Mouse (Mus musculus) mature B cell (primary cell): Measurements from ENCODE around the gene Ppp1r16b.

Experiments
- in situ Hi-C: fragments of 300-500 bp; cut with MboI; formaldehyde crosslinking; loops from 2 replicates; pipeline ENCODE4 v1.14.3; 2019

The Ppp1r16b gene

DNA sequence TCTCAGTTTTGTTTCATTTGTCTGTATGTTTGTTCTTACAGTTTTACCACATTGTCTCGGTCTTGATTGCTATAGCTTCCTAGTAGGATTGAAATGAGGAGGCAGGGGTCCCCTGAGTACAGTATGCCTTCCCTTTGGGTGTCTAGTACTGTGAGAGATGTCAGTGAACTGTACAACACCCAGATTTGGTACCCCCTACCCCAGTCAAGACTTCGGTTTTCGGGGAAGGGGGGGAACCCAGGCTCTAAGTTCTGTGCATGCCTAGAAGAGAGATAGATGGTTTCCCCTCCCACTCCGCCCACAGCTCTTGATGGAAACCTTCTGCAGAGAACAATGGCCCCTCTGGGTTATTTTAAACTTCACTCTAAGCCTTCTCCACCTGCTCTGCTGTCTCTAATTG, at the start of gene Ppp1r16b:
Gene Ppp1r16b (plus strand): TSS at position 301 of the 400 bp plus-strand sequence.
- in situ Hi-C loops = loop anchor here (5.0 kb wide), 1 partner anchor 67 kb away; no protein-coding TSS in a partner anchor

DNA sequence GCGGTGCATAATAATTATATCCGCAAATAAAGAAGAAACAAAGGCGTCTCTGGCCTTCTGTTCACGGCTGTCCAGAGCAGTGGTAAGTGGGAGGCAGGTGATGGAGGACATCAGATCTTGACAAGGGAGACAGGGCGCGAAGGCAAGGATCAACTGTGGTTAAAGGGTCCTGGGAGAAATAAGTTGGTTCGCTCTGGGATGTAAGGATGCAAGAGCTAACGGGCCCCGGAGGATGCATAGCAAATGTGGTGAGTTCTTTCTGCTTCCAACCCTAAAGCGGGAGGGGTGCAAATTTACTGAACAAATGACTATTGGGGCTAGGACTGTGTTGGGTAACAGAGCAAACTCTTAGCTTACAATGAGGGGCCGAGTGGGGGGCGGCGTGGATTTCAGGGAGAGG, 49.5 kb upstream of the Ppp1r16b start:
- in situ Hi-C loops = no loop called here

DNA sequence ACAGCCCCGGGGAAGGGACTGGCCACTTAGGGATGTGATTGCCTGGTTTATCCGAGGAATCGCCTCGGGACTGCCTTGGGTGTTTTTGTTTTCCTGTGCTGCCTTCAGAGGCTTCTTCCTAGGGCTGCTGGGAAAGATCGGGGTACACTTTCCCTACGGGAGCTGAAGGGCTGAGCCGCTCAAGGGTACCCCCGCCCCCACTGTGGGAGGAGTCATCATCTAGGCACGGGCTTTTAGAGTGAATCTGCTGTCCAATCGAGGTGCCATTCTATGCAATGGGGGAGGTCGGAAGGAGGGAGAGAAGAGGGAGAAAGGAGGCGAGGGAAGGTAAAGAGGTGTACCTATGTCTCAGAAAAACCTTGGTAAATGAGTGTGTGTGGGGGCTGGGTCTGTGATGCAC, 48.9 kb upstream of the Ppp1r16b start:
- in situ Hi-C loops = no loop called here

DNA sequence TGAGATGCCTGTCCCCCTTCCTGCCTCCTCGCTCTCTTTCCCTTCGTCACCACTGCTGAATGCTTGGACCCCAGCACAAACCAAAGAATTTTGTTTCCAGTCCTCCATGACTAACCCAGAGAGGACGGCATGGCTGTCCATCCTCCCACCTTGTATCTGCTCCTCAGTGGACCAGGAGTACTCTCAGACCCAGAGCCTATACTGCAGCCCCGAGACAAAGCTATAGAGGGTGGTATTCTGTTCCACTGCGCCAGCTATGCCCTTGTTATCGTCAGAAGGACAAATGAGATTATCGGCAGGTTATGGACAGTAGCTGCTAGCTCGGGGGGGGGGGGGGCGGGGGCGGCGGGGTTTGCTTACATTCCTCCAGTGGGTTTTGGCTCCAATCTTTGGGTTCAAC, 48.4 kb upstream of the Ppp1r16b start:
- in situ Hi-C loops = no loop called here

DNA sequence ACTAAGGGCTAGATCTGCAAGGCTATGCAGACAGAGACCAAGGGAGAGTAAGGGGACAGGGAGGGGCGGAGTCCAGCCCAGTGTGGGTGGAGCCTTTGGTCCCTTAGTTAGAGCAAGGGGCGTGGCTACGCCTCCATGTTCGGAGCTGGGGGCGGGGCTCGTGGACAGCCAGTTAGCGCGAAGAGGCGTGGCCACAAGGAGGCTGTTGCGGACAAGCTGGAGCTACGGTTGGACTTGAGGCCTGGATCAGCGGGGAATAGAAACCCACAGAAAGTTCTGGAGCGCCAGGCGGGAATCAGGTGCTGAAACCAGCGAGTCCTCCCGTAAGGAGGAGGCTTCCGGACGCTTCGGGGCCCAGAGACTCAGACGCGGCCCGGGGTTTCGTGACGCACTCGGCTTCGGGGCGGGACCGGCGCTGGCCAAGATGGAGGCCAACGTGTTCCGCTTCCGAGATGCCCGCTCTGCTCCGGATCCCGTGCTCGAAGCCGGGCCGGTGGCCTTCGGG, 40.4 kb upstream of the Ppp1r16b start, which contains the start of gene Actr5:
Gene Actr5 (plus strand): TSS at position 171 of the 505 bp plus-strand sequence.
- in situ Hi-C loops = no loop called here

DNA sequence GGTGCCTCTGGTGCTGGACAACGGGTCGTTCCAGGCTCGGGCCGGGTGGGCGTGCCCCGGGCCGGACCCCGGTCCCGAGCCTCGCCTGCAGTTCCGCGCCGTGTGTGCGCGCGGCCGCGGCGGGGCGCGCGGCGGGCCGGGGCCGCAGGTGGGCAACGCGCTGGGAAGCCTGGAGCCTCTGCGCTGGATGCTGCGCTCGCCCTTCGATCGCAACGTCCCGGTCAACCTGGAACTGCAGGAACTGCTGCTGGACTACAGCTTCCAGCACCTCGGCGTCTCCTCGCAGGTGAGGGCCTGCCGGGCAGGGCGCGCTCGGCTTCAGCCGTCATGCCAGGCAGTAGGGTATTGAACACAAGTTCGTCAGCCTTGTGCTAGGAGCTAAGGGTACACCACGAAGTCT, 40.0 kb upstream of the Ppp1r16b start:
- in situ Hi-C loops = no loop called here

DNA sequence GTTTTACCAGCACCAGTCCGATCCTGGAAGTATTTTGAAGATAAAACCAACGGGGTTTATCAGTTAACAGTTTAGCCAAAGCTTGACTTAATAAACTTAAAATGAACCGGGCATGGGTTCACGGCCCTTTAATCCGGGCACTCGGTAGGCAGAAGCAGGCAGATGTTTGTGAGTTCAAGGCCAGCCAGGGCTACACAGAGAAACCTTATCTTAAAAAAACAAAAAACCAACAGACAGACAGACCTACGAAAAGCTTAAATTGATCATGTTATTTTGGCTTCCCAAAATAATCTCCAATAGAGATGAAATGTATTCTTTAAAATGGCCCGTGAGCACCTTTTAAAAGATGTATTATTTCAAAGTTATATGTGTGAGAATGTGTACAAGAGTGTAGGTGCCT, 39.5 kb upstream of the Ppp1r16b start:
- in situ Hi-C loops = no loop called here

DNA sequence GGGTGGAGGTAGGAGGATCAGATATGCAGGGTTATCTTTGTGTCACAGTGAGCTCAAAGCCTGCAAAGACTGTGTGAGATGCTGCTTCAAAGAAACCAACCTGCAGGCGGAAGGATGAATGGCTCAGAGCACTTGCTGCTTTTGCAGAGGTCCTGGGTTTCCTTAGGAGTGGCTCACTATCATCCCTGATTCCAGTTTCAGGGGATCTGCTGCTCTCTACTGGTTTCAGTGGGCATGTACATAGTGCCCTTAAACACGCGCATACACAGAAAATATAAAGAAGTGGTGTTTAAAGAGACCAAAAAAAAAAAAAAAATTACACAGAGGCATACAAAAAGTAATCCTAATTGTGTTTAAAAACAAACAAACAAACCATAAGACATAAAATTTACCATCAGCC, 36.3 kb upstream of the Ppp1r16b start:
- in situ Hi-C loops = no loop called here

DNA sequence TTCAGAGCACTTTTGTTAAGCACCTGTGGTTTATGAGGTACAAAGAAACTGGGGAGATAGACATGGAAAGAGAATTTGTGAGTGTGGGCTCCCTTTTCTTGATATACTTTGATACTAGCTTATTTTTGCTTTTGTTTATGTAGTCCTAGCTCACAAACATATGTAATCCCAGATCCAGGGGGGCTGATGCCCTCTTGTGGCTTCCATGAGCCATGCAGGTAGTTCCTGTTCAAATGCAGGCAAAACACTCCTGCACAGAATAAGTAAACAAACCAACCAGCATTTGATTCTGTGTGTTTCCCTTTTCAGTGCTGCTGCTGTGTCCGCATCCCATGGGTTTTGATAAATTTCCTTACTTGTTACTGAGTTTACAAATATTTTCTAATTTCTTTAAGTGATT, 35.8 kb upstream of the Ppp1r16b start:
- in situ Hi-C loops = no loop called here

DNA sequence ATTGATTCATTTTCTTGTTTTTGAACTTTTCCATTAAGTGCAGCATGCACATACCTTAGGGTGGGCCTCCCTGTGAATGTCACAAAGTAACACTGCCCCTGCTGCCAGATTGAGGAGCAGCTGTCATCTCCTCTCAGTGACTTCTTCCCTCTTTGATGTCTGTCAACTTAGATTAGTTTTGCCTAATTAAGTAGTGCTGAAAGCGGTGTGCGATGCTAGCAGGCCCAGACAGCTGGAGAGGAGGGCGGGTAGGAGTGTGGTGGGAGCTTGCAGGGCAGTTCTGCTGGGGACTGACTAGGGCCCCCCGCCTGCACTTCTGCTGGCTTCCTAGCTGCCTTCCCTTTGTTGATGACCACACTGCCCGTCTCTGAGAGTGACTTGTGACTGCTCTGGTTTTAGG, 33.3 kb upstream of the Ppp1r16b start:
- in situ Hi-C loops = loop anchor here (10.0 kb wide), 1 partner anchor 87 kb away; no protein-coding TSS in a partner anchor

DNA sequence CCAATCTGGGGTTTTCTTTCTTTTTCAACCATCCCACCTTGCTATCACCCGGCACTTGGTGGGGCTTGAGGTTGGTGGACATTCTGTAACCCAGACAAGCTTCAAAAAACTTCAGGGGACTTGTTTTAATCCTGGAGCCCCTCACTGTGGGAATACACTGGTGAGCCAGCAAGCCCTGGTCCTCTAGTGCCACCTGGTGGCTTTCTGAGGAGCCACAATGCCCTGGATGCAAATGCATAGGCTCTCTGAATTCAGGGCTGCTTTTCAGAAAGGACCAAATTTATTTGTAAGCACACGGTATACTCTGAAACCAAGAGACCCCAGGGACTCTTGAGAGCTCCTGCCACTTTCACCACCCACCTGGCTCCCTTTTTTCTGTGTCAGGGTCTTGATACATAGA, 23.3 kb upstream of the Ppp1r16b start:
- in situ Hi-C loops = no loop called here

DNA sequence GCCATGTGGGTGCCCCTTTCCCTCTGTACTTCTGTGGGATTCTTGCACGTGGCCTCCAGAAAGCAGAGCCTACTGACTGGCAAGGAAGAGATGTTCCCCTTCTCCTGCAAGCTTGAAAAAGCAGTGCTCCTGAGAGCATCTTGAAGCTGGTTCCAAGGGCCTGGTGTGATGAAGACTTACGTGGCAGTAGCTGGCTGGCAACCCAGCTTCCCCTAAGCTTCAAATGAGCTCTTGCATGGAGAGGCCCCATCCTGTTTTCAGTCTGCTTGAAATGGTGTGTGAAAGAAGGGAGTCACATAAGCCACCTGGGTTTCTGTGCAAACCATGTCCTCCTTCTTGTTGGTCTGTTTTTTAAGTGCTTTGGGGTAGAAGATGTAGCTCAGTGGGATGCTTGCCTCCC, 22.6 kb upstream of the Ppp1r16b start:
- in situ Hi-C loops = no loop called here

DNA sequence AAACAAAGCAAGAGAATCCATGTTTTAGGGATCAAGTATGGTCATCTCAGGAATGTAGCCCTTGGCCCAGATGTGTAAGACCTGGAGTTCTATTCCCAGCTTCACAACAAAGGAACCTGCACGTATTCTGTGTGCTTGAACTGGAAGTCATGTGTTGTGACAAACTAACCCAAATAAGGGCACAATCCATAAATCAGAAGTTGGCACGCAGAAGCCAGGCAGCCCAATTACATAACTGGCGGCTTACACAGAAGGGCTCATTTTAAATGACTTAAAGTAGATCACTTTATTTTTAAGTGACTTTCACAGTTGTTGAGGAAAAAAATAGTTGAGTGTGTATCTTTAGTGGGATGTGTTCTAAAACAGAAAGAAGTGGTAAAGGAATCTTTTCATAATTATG, 21.4 kb upstream of the Ppp1r16b start:
- in situ Hi-C loops = no loop called here

DNA sequence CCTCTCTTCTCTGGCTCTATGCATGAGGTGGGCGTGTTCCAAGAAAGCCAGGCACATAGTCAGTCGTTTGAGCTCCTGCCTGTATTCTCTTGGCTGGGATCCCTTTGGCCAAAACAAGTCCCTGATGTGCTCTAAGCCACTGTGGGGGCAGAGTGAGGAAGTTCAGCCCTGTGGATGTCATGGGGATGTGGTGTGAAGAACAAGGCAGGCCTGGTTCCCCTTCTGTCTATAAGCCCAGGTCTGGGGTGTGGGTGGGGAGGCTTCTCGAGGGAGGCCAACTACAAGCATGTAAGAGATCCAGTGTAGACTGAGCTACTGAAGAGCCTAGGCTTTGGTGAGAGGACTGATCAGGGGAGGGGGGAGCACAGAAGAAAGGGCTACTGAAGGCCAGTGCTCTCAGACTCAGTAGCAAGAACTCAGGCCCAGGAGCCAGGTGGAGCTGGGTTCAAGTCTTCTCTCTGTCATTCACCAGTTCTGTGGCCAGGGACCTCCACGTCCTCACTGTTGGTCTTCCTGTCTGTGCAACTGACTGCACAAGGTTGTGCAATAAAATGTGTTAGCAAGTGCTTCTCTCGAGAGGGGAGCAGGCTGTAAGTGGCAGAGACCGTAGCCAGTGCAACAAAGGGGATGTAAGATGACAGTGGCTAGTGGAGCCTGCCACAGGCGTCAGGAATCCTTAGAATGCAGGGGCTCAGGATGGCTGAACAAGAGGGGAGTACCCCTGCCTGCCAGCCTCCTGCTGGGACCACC, 13.9 kb upstream of the Ppp1r16b start:
- in situ Hi-C loops = loop anchor here (5.0 kb wide), 1 partner anchor 104 kb away; no protein-coding TSS in a partner anchor

DNA sequence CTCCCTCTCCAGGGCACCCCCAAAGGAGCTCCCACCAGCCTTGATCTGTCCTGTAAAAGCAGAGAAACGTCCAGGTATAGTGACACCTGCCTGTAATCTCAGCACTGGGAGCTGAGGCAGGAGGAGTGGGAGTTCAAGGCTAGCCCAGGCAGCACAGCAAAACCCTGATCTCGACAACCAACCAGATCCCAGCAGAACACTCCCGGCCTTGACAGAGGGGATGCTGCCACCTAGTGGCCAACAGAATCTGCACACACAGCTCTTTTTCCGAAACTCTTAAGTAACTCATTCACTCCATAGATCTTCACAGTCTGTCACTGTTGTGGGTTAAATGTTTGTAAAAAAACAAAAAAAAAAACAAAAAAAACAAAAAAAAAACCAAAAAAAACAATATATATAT, 12.2 kb upstream of the Ppp1r16b start:
- in situ Hi-C loops = loop anchor here (5.0 kb wide), 1 partner anchor 106 kb away; no protein-coding TSS in a partner anchor

DNA sequence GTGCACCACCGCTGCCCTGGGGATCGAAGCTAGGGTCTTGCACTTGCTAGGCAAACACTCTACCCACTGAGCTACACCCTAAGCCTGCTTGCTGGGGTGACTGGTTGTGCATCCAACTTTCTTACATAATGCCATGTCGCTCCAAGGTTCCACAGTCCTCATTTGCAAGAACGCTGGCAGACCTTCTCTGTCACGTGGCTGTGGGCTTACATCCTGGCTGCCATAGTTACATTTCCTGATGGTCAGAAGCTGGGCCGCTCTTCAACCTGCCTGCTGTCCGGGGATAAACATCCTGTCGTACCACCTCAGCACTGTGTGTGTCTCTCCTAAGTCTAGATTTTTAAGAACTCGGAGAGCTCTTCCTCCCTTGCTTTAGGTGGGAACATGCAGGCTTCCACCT, 10.5 kb upstream of the Ppp1r16b start:
- in situ Hi-C loops = loop anchor here (5.0 kb wide), 1 partner anchor 107 kb away; no protein-coding TSS in a partner anchor

DNA sequence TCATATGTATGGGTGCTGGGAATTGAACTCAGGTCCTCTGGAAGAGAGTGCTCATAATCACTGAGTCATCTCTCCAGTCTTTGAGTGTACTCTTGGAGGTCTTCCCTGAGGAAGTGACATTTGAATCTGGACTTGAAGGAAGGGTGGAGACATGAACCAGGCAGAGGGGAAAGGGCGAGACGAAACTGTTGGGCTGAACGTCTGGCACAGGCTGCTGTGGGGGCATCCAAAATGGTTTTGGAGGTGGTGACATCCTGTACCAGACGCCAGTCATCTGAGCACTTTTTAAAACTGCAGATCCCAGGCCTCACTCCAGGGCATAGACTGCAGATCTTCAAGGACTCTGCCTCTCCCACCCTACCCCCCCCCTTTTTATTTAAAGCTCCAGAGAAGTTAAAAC, 9.4 kb upstream of the Ppp1r16b start:
- in situ Hi-C loops = no loop called here

DNA sequence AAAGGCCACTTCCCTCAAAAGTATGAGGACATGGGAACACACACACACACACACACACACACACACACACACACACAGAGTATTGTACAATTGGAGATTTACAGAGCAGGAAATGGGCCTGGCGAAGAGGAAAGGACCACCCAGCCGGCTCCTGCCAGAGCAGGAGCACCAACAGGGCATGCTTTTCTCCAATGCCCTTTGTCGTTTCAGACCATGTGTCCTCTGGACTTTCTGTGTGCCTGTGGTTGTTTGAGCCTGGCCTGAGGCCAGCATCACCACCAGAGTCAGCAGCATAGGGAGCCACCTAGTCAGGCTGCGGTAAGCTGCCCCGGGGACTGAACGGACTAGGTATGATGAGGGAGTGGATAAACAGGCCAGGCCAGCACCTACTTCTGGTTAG, 6.4 kb upstream of the Ppp1r16b start:
- in situ Hi-C loops = no loop called here

DNA sequence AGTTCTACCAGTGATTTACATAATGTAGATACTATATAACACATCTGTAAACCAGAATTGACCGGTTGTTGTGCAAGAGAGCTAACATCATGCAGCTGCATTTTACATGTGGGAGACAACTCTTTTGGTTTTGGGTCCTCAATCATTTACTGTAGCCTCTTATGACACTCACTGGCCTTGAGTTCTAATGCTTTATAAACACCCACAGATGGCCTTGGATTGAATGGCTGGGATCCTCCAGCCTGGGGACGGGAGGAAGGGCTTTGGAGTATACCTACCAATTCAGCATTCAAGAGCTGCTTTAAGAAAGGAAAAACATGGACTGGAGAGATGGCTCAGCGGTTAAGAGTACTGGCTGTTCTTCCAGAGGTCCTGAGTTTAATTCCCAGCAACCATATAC, 5.9 kb upstream of the Ppp1r16b start:
- in situ Hi-C loops = no loop called here

DNA sequence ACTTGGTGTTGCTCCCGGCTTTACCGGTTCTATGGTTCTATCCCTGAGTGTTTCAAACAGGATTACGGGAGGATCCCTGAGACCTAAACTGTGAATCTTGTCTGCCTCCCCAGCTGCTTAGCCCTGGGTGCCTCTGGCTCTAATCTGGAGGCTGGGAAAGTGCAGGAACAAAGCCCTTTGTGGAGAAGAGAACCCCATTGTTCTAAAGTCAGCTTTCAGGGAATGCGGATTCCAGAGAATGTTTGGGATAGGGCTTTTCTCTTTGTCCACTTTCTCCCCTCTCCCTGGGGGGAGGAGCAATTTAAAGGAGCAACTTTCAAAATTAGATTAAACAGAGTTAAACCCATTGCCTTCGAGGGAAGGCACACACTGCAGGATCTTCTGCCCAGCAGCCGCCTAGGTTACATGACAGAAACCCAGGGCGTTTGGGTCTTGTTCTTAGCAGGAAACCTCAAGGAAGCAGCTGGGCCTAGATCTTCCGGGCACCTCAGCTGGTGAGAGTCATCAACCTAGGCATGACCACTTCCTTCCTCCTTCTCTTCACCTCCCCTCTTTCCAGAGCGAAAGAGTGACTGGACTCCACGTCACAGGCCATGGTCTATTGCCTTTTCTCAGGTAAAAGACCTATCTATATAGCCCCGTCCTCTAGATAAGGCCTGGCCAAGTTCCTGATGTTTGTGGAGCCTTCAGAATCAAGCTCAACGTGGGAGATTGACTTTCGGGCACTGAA, 1.0 kb downstream of the Ppp1r16b start:
- in situ Hi-C loops = loop anchor here (5.0 kb wide), 1 partner anchor 66 kb away; no protein-coding TSS in a partner anchor

DNA sequence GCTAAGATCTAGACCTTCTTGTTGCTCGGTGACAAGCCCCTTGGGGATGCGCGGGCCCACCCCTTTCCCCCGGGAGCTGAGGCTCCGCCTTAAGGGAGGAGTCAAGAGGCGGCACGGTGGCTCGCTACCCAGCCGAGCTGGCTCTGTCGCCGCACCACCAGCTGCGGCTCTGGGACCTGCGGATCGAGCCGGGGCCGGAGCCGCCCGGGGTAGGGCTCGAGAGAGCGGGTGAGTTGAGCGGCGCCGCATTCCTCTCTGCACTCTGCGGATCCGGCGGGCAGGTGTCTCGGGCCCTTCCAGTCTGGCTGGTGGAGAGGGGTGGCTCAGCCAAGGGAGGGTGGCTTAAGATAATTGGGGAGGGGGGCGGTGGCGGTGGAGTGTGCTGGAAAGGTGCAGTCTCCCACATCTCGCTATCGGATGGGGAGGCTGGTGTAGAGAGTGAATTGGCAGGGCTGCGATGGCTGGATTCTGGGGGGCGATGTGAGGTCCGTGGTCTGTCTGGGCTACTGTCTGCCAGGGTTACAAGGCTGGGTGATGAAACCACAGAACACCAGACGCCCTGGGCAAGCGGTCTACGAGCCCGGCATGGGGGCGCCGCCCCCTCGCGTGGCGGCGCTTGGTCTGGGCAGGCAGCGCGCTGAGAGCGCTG, 1.9 kb downstream of the Ppp1r16b start:
- in situ Hi-C loops = loop anchor here (5.0 kb wide), 1 partner anchor 65 kb away; no protein-coding TSS in a partner anchor
